Mouse (Mus musculus): ENCODE results near the gene Dis3l2.

The Dis3l2 gene

GRCm38 (mm10) chr1:87073776-87074175 is 370.2 kb downstream of the Dis3l2 start:
- no peak for DNase-seq (ENCODE audit: low spot score in 2 of 2)

DNA sequence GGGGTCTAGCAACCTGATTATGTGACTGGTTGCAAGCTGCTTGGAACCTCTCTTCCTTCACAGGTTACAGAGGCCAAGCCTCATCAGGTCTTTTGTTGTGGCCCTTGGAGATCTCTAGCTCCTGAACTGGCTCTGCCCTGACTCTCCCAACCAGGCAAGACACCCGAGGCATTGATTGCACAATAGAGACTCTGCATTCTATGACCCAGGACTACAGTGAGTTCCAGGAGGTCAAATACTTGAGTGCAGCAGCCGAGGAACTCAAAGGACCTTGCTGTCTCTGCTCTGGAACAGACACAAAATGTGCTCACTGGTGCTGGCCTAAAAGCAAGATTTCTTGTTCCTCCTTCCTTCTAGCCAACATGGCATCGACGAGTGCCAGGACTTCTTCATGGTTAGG is 382.6 kb downstream of the Dis3l2 start:
- no peak for DNase-seq (ENCODE audit: low spot score in 2 of 2)

GRCm38 (mm10) chr1:87086964-87087363 is 383.4 kb downstream of the Dis3l2 start:
- DNase-seq (ENCODE audit: low spot score in 2 of 2): no peak

GRCm38 (mm10) chr1:87089251-87089650 is 385.6 kb downstream of the Dis3l2 start:
- DNase-seq (ENCODE audit: low spot score in 2 of 2): no peak

DNA sequence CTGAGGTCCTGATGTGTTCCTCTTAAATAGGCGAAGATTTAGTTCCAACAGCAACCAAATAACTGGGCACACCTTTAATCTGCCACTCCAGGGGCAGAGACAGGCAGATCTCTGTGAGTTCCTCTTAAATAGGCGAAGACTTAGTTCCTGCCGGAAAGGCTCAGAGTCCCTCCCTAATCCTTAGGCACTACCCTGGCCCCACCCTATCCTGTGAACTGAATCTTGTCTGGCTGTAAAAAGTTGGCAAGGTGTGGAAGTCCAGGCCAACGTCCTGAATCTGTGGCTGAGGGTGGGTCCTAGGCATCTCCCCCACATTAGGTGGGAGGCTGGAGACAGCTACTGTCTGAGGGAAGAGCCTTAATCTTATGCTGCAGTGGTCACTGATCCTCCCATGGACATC is 386.2 kb downstream of the Dis3l2 start, which contains the start of gene Alppl2:
Gene Alppl2 (minus strand): TSS at position 101 of the 400 bp plus-strand sequence.
- DNase-seq (ENCODE audit: low spot score in 2 of 2): no peak

DNA sequence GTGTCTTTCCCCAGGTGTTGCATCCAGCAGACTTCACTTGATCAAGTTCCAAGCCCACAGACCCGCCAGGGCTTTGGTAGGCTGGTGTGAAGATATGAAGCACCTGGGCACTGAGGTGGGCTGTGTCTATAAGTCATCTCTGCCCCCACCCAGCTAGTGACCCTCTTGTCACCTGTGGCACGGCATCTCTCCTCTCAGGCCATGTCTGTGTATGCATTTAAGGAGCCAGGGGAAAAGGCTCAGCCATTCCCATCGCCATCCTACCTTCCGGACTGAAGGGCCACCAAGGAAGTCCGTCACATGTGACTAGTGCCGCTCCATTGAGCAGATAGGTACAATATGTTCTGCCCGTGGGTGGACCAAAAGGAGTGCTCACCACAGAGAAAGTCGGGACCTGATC is 392.0 kb downstream of the Dis3l2 start:
- DNase-seq (ENCODE audit: low spot score in 2 of 2): no peak

DNA sequence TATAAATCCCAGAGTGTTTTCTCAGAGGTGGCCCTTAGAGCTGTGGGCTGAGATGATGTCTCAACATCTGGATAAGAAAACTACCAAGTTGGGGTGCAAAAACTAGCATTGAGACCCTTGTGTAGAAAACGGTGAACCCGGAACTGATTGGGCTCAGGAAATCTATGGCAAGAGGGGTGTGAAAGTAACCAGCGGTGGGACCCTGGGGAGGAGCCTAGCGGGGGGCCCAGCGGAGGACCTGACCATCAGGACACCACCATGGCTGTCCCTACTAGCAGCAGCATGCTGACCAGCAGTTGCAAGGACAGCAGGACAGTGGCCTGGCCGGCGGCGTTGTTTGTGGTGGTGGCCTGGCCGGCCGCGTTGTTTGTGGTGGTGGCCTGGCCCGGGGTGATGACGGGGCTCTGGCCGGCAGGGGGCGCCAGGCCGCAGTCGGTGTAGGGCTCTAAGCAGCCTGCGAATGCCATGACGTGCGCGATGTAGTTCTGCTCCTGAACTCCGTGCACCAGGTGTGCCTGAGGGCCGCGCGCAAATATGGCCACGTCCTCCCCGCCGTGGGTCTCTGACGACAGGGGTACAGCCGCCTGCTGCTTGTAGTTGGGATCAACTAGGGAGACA is 394.9 kb downstream of the Dis3l2 start:
- DNase-seq (ENCODE audit: low spot score in 2 of 2): peak in 1 of 2 experiments; percentile 21
